In genomic region chrX:53370366-53370740, GRCm38 (mm10) we compare ENCODE assay signal across 8 mouse cellular contexts. TPM values are rescaled to one million over a fixed set of nuclear protein-coding genes. Genes with fewer than 3 reads are reported as not detected.
A peak's percentile ranks its signal among the peaks of the same experiment; 100 is the strongest.
DNase-seq lines count a peak whose midpoint lies in the region; ATAC-seq and TF ChIP-seq lines count a peak whose summit lies in the region.

Gene Mospd1 (minus strand): TSS chrX:53370502.

- no peak for TF ChIP-seq CTCF in C2C12 (IDR thresholded peaks at IDR 0.05; ENCODE audit: control insufficient read depth, insufficient read depth, insufficient read length)
- TF ChIP-seq CTCF in brain, embryonic 14.5 days (IDR thresholded peaks at IDR 0.05; ENCODE audit: borderline replicate concordance, extremely low read depth, insufficient read depth, insufficient read length): no peak

- peaks cover 31% of the 10 kb centered on the region for H3K4me1 ChIP-seq in erythroblast, embryonic 14.5 days (ENCODE audit: control insufficient read depth)
- H3K4me1 ChIP-seq in heart, embryonic 13.5 days: peaks cover 9% of the 10 kb centered on the region; the same call in 1 of the 2 replicates
- peaks cover 29% of the 10 kb centered on the region for H3K4me1 ChIP-seq in liver, embryonic 12.5 days
- no peaks in the 10 kb centered on the region for H3K4me1 ChIP-seq in stomach, embryonic 15.5 days

- H3K9me3 ChIP-seq in erythroblast, embryonic 14.5 days (ENCODE audit: control insufficient read depth, low read length): no peaks in the 10 kb centered on the region
- no peaks in the 10 kb centered on the region for H3K9me3 ChIP-seq in heart, embryonic 13.5 days
- H3K9me3 ChIP-seq in liver, embryonic 12.5 days (replicated peaks): no peaks in the 10 kb centered on the region
- H3K9me3 ChIP-seq in stomach, embryonic 15.5 days: no peaks in the 10 kb centered on the region

- peak within 1 kb of the TSS; percentile 91 for H3K27ac ChIP-seq in heart, embryonic 13.5 days (replicated peaks)
- peak within 1 kb of the TSS; percentile 88 for H3K27ac ChIP-seq in liver, embryonic 12.5 days
- peak within 1 kb of the TSS; percentile 72 for H3K27ac ChIP-seq in stomach, embryonic 15.5 days

- peaks cover 1% of the 10 kb centered on the region for H3K79me3 ChIP-seq in C2C12 (ENCODE audit: low read depth)

- peak within 1 kb of the TSS; percentile 89 for H3K9ac ChIP-seq in heart, embryonic 13.5 days
- H3K9ac ChIP-seq in liver, embryonic 12.5 days: peak within 1 kb of the TSS; percentile 86
- H3K9ac ChIP-seq in stomach, embryonic 15.5 days: peak within 1 kb of the TSS; percentile 35; the same call in 1 of the 2 replicates

- H3K27me3 ChIP-seq in C2C12 (ENCODE audit: control insufficient read depth, insufficient read depth, insufficient read length): no peaks in the 10 kb centered on the region
- no peaks in the 10 kb centered on the region for H3K27me3 ChIP-seq in erythroblast, embryonic 14.5 days (ENCODE audit: control insufficient read depth)
- no peaks in the 10 kb centered on the region for H3K27me3 ChIP-seq in heart, embryonic 13.5 days (replicated peaks)
- H3K27me3 ChIP-seq in liver, embryonic 12.5 days (replicated peaks): no peaks in the 10 kb centered on the region
- no peaks in the 10 kb centered on the region for H3K27me3 ChIP-seq in stomach, embryonic 15.5 days (replicated peaks)

- DNase-seq in brain, embryonic 14.5 days (ENCODE audit: low read depth): peak; percentile 94
- peak; percentile 95 for DNase-seq in kidney, postnatal 10 days
- peak; percentile 75 to 86 for DNase-seq in natural killer cell, adult 2 months (ENCODE audit: low spot score in 2 of 2)

- peak; percentile 88 for ATAC-seq in heart, embryonic 13.5 days (ENCODE audit: extremely low read depth, insufficient number of reproducible peaks, low FRiP score, low TSS enrichment)
- peak; percentile 90 for ATAC-seq in liver, embryonic 12.5 days
- ATAC-seq in stomach, embryonic 15.5 days (ENCODE audit: insufficient read depth, low FRiP score, low read depth): peak; percentile 94

- H3K4me3 ChIP-seq in C2C12 (ENCODE audit: insufficient read depth, poor library complexity, severe bottlenecking): peak within 1 kb of the TSS; percentile 43
- H3K4me3 ChIP-seq in erythroblast, embryonic 14.5 days (replicated peaks): peak within 1 kb of the TSS; percentile 93
- H3K4me3 ChIP-seq in heart, embryonic 13.5 days: peak within 1 kb of the TSS; percentile 73
- H3K4me3 ChIP-seq in liver, embryonic 12.5 days: peak within 1 kb of the TSS; percentile 72
- H3K4me3 ChIP-seq in stomach, embryonic 15.5 days (replicated peaks): peak within 1 kb of the TSS; percentile 58

- H3K36me3 ChIP-seq in C2C12 (ENCODE audit: control insufficient read depth, insufficient read depth): no peaks in the 10 kb centered on the region
- H3K36me3 ChIP-seq in erythroblast, embryonic 14.5 days (ENCODE audit: control insufficient read depth): peaks cover 25% of the 10 kb centered on the region
- H3K36me3 ChIP-seq in heart, embryonic 13.5 days: no peaks in the 10 kb centered on the region
- no peaks in the 10 kb centered on the region for H3K36me3 ChIP-seq in liver, embryonic 12.5 days
- no peaks in the 10 kb centered on the region for H3K36me3 ChIP-seq in stomach, embryonic 15.5 days

- peak within 1 kb of the TSS; percentile 71 for H3K4me2 ChIP-seq in heart, embryonic 13.5 days
- peak within 1 kb of the TSS; percentile 72 for H3K4me2 ChIP-seq in liver, embryonic 12.5 days
- H3K4me2 ChIP-seq in stomach, embryonic 15.5 days: peak within 1 kb of the TSS; percentile 62

- H3K79me2 ChIP-seq in C2C12 (ENCODE audit: control insufficient read depth, insufficient read depth): no peaks in the 10 kb centered on the region

- WGBS in heart, embryonic 13.5 days: 8% methylated on average over 9 of the region's 15 CpGs
- 9% methylated on average over 8 of the region's 15 CpGs for WGBS in liver, embryonic 12.5 days (ENCODE audit: insufficient replicate concordance)
- 23% methylated on average over 13 of the region's 15 CpGs for WGBS in stomach, embryonic 15.5 days

- peak within 1 kb of the TSS; percentile 92 for H3ac ChIP-seq in C2C12 (ENCODE audit: control insufficient read depth, insufficient read length, low read depth)

- peak; percentile 89; the same call in 1 of the 2 replicates for TF ChIP-seq POLR2A in brain, embryonic 14.5 days (IDR thresholded peaks at IDR 0.05; ENCODE audit: borderline replicate concordance, extremely low read depth, insufficient read depth, insufficient read length, poor library complexity, severe bottlenecking)

TF ChIP-seq in C2C12, 6 proteins besides CTCF, POLR2A, EP300 and RAD21:
- TF ChIP-seq MYOG (IDR thresholded peaks at IDR 0.05; ENCODE audit: control insufficient read depth, extremely low read depth, insufficient read length) (no peak), CEBPB (IDR thresholded peaks at IDR 0.05; ENCODE audit: low read depth) (no peak), MYOD1 (IDR thresholded peaks at IDR 0.05; ENCODE audit: control insufficient read depth, insufficient read length, low read depth) (no peak), MAX (IDR thresholded peaks at IDR 0.05) (no peak)

RNA-seq across cellular contexts. Expression of gene Mospd1, which starts in this region (rescaled TPM):
- 4.4 TPM for polyA plus RNA-seq in C2C12 (2012; fragmentation: generic; extraction: Trizol)
- 17.7 and 20.9 TPM in 2 replicates for polyA plus RNA-seq in brain, embryonic 14.5 days (2012; rRNA removed)
- polyA plus RNA-seq in erythroblast, embryonic 14.5 days (2012): 0.19 and 0.32 TPM in 2 replicates
- 45.3 and 55.7 TPM in 2 replicates for polyA plus RNA-seq in heart, embryonic 13.5 days (2015; fragmentation: Nextera tagmentation; extraction: Ambion mirVana)
- 36.5 and 37.6 TPM in 2 replicates for polyA plus RNA-seq in liver, embryonic 12.5 days (2016; fragmentation: Nextera tagmentation; extraction: Ambion mirVana)
- polyA plus RNA-seq in stomach, embryonic 15.5 days (2015; fragmentation: Nextera tagmentation; extraction: Ambion mirVana): 36.1 and 38.8 TPM in 2 replicates

Comparison
In these comparisons a context has a peak if more than half of its experiments do, and no peak if none do; other contexts are left out.
1. Peak in every context shown above with its lines: DNase-seq, ATAC-seq, H3K4me3 ChIP-seq and H3K27ac ChIP-seq.
2. H3K4me3 ChIP-seq: peak in every context shown above with its lines; median percentile 93 in erythroblast, embryonic 14.5 days; 73 in heart, embryonic 13.5 days; 72 in liver, embryonic 12.5 days; 58 in stomach, embryonic 15.5 days; 43 in C2C12.
3. H3K9ac ChIP-seq: peak in every context shown above with its lines; median percentile 89 in heart, embryonic 13.5 days; 86 in liver, embryonic 12.5 days; 35 in stomach, embryonic 15.5 days.